Comparison of ENCODE assay signal across 10 mouse cellular contexts in genomic region chr13:45530754-45531153, GRCm38 (mm10). TPM values are rescaled to one million over a fixed set of nuclear protein-coding genes. Genes with fewer than 3 reads are reported as not detected.
DNase-seq lines count a peak whose midpoint lies in the region; ATAC-seq and TF ChIP-seq lines count a peak whose summit lies in the region.
"Had no signal": no experiment of that assay in that cellular context is flagged by ENCODE, and none has a peak within 500 bp of the region (broad histone marks: within the 10 kb centered on the region; RNA-seq: fewer than 3 reads in every experiment).

No protein-coding gene starts in this region.

- no peak overlapping the region for H3K27ac ChIP-seq in forebrain, embryonic 14.5 days (ENCODE audit: low read depth, low read length)
- no peak overlapping the region for H3K27ac ChIP-seq in lung, embryonic 16.5 days (ENCODE audit: low read length)
- H3K27ac ChIP-seq in midbrain, embryonic 14.5 days (replicated peaks; ENCODE audit: low read depth, low read length), result no peak overlapping the region
- H3K27ac ChIP-seq: embryonic facial prominence, embryonic 12.5 days had no signal

- H3K27me3 ChIP-seq in C2C12 (ENCODE audit: control insufficient read depth, insufficient read depth, insufficient read length), result no peaks in the 10 kb centered on the region
- H3K27me3 ChIP-seq in forebrain, embryonic 14.5 days (replicated peaks; ENCODE audit: control insufficient read depth, insufficient read depth, low read length), result no peaks in the 10 kb centered on the region
- no peaks in the 10 kb centered on the region for H3K27me3 ChIP-seq in lung, embryonic 16.5 days (ENCODE audit: control insufficient read depth, insufficient read depth, low read depth, low read length)
- H3K27me3 ChIP-seq in midbrain, embryonic 14.5 days (ENCODE audit: control insufficient read depth, insufficient read depth, low read length), result no peaks in the 10 kb centered on the region
- H3K27me3 ChIP-seq: embryonic facial prominence, embryonic 12.5 days had no signal

- H3K79me2 ChIP-seq in C2C12 (ENCODE audit: control insufficient read depth, insufficient read depth), result no peaks in the 10 kb centered on the region

- no peaks in the 10 kb centered on the region for H3K36me3 ChIP-seq in C2C12 (ENCODE audit: control insufficient read depth, insufficient read depth)
- no peaks in the 10 kb centered on the region for H3K36me3 ChIP-seq in forebrain, embryonic 14.5 days (ENCODE audit: control insufficient read depth, insufficient read depth, low read length)
- no peaks in the 10 kb centered on the region for H3K36me3 ChIP-seq in lung, embryonic 16.5 days (ENCODE audit: control insufficient read depth, insufficient read depth, low read length)
- no peaks in the 10 kb centered on the region for H3K36me3 ChIP-seq in midbrain, embryonic 14.5 days (ENCODE audit: control insufficient read depth, insufficient read depth, low read length)
- H3K36me3 ChIP-seq: embryonic facial prominence, embryonic 12.5 days had no signal

- peaks cover 16% of the 10 kb centered on the region for H3K4me1 ChIP-seq in forebrain, embryonic 14.5 days (ENCODE audit: control insufficient read depth, insufficient read depth, low read length)
- peaks cover 6% of the 10 kb centered on the region; the same call in 1 of the 2 replicates for H3K4me1 ChIP-seq in lung, embryonic 16.5 days (replicated peaks; ENCODE audit: control insufficient read depth, insufficient read depth, low read length)
- peaks cover 5% of the 10 kb centered on the region; the same call in 1 of the 2 replicates for H3K4me1 ChIP-seq in midbrain, embryonic 14.5 days (ENCODE audit: control insufficient read depth, insufficient read depth, low read length)
- H3K4me1 ChIP-seq: embryonic facial prominence, embryonic 12.5 days had no signal

- DNase-seq in gastrocnemius, postnatal 25 days, result peak; percentile 31
- no peak for DNase-seq in gastrocnemius, postnatal 10 days
- DNase-seq in forebrain, embryonic 14.5 days (ENCODE audit: low spot score), result peak; percentile 33
- DNase-seq in midbrain, embryonic 14.5 days, result no peak
- DNase-seq in layer of hippocampus, postnatal 14 days (ENCODE audit: low spot score in 2 of 2), result no peak

- no peak for ATAC-seq in forebrain, embryonic 14.5 days
- peak; percentile 68 for ATAC-seq in lung, embryonic 16.5 days (ENCODE audit: low read depth)
- ATAC-seq in midbrain, embryonic 14.5 days (ENCODE audit: low FRiP score, low TSS enrichment), result no peak
- ATAC-seq in erythroid progenitor cell, adult 5-6 weeks (replicated peaks; ENCODE audit: low FRiP score, poor library complexity, severe bottlenecking), result no peak

- H3K9ac ChIP-seq in forebrain, embryonic 14.5 days (ENCODE audit: low read length), result no peak overlapping the region
- no peak overlapping the region for H3K9ac ChIP-seq in lung, embryonic 16.5 days (ENCODE audit: low read length)
- no peak overlapping the region for H3K9ac ChIP-seq in midbrain, embryonic 14.5 days (replicated peaks; ENCODE audit: low read length)
- H3K9ac ChIP-seq: embryonic facial prominence, embryonic 12.5 days had no signal

- H3K79me3 ChIP-seq in C2C12 (ENCODE audit: low read depth), result no peaks in the 10 kb centered on the region

- H3ac ChIP-seq in C2C12 (ENCODE audit: control insufficient read depth, insufficient read length, low read depth), result no peak overlapping the region

- no peak overlapping the region for H3K4me3 ChIP-seq in C2C12 (ENCODE audit: insufficient read depth, poor library complexity, severe bottlenecking)
- H3K4me3 ChIP-seq in forebrain, embryonic 14.5 days (ENCODE audit: low read depth, low read length), result no peak overlapping the region
- no peak overlapping the region for H3K4me3 ChIP-seq in lung, embryonic 16.5 days (ENCODE audit: low read length)
- no peak overlapping the region for H3K4me3 ChIP-seq in midbrain, embryonic 14.5 days (replicated peaks; ENCODE audit: low read depth, low read length)
- H3K4me3 ChIP-seq: embryonic facial prominence, embryonic 12.5 days had no signal

- 18% methylated on average over 6 of the region's 6 CpGs for WGBS in forebrain, embryonic 14.5 days
- WGBS in lung, embryonic 16.5 days, result 27% methylated on average over 6 of the region's 6 CpGs
- WGBS in midbrain, embryonic 14.5 days, result 28% methylated on average over 6 of the region's 6 CpGs

- no peak for TF ChIP-seq CTCF in C2C12 (IDR thresholded peaks at IDR 0.05; ENCODE audit: control insufficient read depth, insufficient read depth, insufficient read length)

- no peaks in the 10 kb centered on the region for H3K9me3 ChIP-seq in forebrain, embryonic 14.5 days (replicated peaks; ENCODE audit: control insufficient read depth, low read length)
- no peaks in the 10 kb centered on the region for H3K9me3 ChIP-seq in lung, embryonic 16.5 days (ENCODE audit: control insufficient read depth, low read length)
- H3K9me3 ChIP-seq in midbrain, embryonic 14.5 days (ENCODE audit: control insufficient read depth, low read length), result no peaks in the 10 kb centered on the region
- H3K9me3 ChIP-seq: embryonic facial prominence, embryonic 12.5 days; G1E had no signal

- H3K4me2 ChIP-seq in forebrain, embryonic 14.5 days (ENCODE audit: low read length), result no peak overlapping the region
- H3K4me2 ChIP-seq in lung, embryonic 16.5 days (ENCODE audit: low read depth, low read length), result no peak overlapping the region
- no peak overlapping the region for H3K4me2 ChIP-seq in midbrain, embryonic 14.5 days (ENCODE audit: low read length)
- H3K4me2 ChIP-seq: embryonic facial prominence, embryonic 12.5 days had no signal

TF ChIP-seq in C2C12, 6 proteins besides CTCF, POLR2A, EP300 and RAD21:
- TF ChIP-seq MYOG (IDR thresholded peaks at IDR 0.05; ENCODE audit: control insufficient read depth, extremely low read depth, insufficient read length) (no peak), FOSL1 (IDR thresholded peaks at IDR 0.05; ENCODE audit: insufficient read depth, low read length, poor library complexity, severe bottlenecking) (peak; percentile 1), MAX (IDR thresholded peaks at IDR 0.05) (no peak), CEBPB (IDR thresholded peaks at IDR 0.05; ENCODE audit: low read depth) (no peak), USF1 (IDR thresholded peaks at IDR 0.05; ENCODE audit: low read depth) (no peak), MYOD1 (IDR thresholded peaks at IDR 0.05; ENCODE audit: control insufficient read depth, insufficient read length, low read depth) (no peak)

RNA-seq across cellular contexts. Expression of gene Gmpr, which starts 23.5 kb away (rescaled TPM):
- total RNA-seq in gastrocnemius, postnatal 25 days (2021), result 100 to 1,000 TPM; 132 to 159 TPM
- 100 to 1,000 TPM; 163 to 170 TPM for total RNA-seq in gastrocnemius, postnatal 10 days (2021)
- 12.9 TPM for polyA plus RNA-seq in C2C12 (2012; fragmentation: generic; extraction: Trizol)
- polyA plus RNA-seq in forebrain, embryonic 14.5 days (2014; fragmentation: Nextera tagmentation; extraction: Ambion mirVana), result 24.3 and 25.7 TPM in 2 replicates
- 23.4 and 29.2 TPM in 2 replicates for polyA plus RNA-seq in lung, embryonic 16.5 days (2015; fragmentation: Nextera tagmentation; extraction: Ambion mirVana)
- 26.1 and 27.0 TPM in 2 replicates for polyA plus RNA-seq in midbrain, embryonic 14.5 days (2014; fragmentation: Nextera tagmentation; extraction: Ambion mirVana)
- 10 to 100 TPM; 60.1 to 60.7 TPM for total RNA-seq in layer of hippocampus, postnatal 14 days (2021)
- 5.0 and 10.5 TPM in 2 replicates for total RNA-seq in erythroid progenitor cell, adult 5-6 weeks (2015; ENCODE audit: low replicate concordance)
- 1.2 and 1.8 TPM in 2 replicates for total RNA-seq in erythroid progenitor cell, adult 5-6 weeks (2017; ENCODE audit: low replicate concordance)

Comparison
In these comparisons a context has a peak if more than half of its experiments do, and no peak if none do; other contexts are left out.
1. DNase-seq: peak in gastrocnemius, postnatal 25 days (single experiment) and forebrain, embryonic 14.5 days (single experiment); none in gastrocnemius, postnatal 10 days (single experiment), midbrain, embryonic 14.5 days (single experiment) and layer of hippocampus, postnatal 14 days (0 of 2).
2. RNA of gene Gmpr, which starts 23.5 kb away (total RNA-seq): 163 to 170 TPM in gastrocnemius, postnatal 10 days, 132 to 159 TPM in gastrocnemius, postnatal 25 days and 60.1 to 60.7 TPM in layer of hippocampus, postnatal 14 days; 1.2 to 10.5 TPM in erythroid progenitor cell, adult 5-6 weeks; every median in the first group is over 4 times any median in the second.